Mouse (Mus musculus): ENCODE results near the gene Gm49378. TPM values are rescaled to one million over a fixed set of nuclear protein-coding genes. Genes with fewer than 3 reads are reported as not detected.
A peak's percentile ranks its signal among the peaks of the same experiment; 100 is the strongest.

Gm49378 gene
- polyA plus RNA-seq (2016; fragmentation: Nextera tagmentation; extraction: Ambion mirVana) = 0.89 and 1.4 TPM in 2 replicates

GRCm38 (mm10) chr14:55637795-55638194 is at the start of gene Gm49378:
Gene Gm49378 (minus strand): TSS chr14:55637895.
- 96% methylated on average over 9 of the region's 9 CpGs for WGBS
- Histone ChIP-seq H3K27me3 (replicated peaks; ENCODE audit: low read depth, poor library complexity, severe bottlenecking) (no peaks in the 10 kb centered on the region), H3K36me3 (replicated peaks) (peaks cover 75% of the 10 kb centered on the region), H3K4me1 (peaks cover 26% of the 10 kb centered on the region), H3K4me3 (no peak within 1 kb of the TSS), H3K9me3 (no peaks in the 10 kb centered on the region), H3K27ac (replicated peaks) (no peak within 1 kb of the TSS)
- DNase-seq (ENCODE audit: low spot score) = no peak

GRCm38 (mm10) chr14:55682118-55682493 is 44.4 kb upstream of the Gm49378 start:
- 0 out of 2 replicates have a peak overlapping the region, but pooled peaks have one; percentile 92 for H3K27ac ChIP-seq (replicated peaks)
- WGBS = 19% methylated on average over 3 of the region's 3 CpGs
- H3K36me3 ChIP-seq (replicated peaks) = peaks cover 35% of the 10 kb centered on the region
- H3K27me3 ChIP-seq (replicated peaks; ENCODE audit: low read depth, poor library complexity, severe bottlenecking) = no peaks in the 10 kb centered on the region
- no peaks in the 10 kb centered on the region for H3K9me3 ChIP-seq
- DNase-seq (ENCODE audit: low spot score) = no peak
- H3K4me1 ChIP-seq = peaks cover 17% of the 10 kb centered on the region
- H3K4me3 ChIP-seq = peak overlapping the region; percentile 85

GRCm38 (mm10) chr14:55681160-55682117 is 43.7 kb upstream of the Gm49378 start, which contains the start of gene Tinf2:
Gene Tinf2 (minus strand): TSS chr14:55681820.
- peak within 1 kb of the TSS; percentile 85 for H3K4me3 ChIP-seq
- H3K4me1 ChIP-seq = peaks cover 17% of the 10 kb centered on the region
- peak within 1 kb of the TSS; percentile 92 for H3K27ac ChIP-seq (replicated peaks)
- no peaks in the 10 kb centered on the region for H3K9me3 ChIP-seq
- DNase-seq (ENCODE audit: low spot score) = peak; percentile 97
- H3K27me3 ChIP-seq (replicated peaks; ENCODE audit: low read depth, poor library complexity, severe bottlenecking) = no peaks in the 10 kb centered on the region
- H3K36me3 ChIP-seq (replicated peaks) = peaks cover 42% of the 10 kb centered on the region
- under 1% methylated on average over 66 of the region's 66 CpGs for WGBS

- H3K9me3 ChIP-seq = no peaks in the 10 kb centered on the region
- no peak for DNase-seq (ENCODE audit: low spot score)
- H3K27me3 ChIP-seq (replicated peaks; ENCODE audit: low read depth, poor library complexity, severe bottlenecking) = no peaks in the 10 kb centered on the region
- peaks cover 61% of the 10 kb centered on the region for H3K36me3 ChIP-seq (replicated peaks)
- peaks cover 22% of the 10 kb centered on the region for H3K4me1 ChIP-seq
- no peak overlapping the region for H3K27ac ChIP-seq (replicated peaks)
- no peak overlapping the region for H3K4me3 ChIP-seq
- WGBS = 86% methylated on average over 4 of the region's 4 CpGs
Measured at GRCm38 (mm10) chr14:55677615-55678014, 39.9 kb upstream of the Gm49378 start.

GRCm38 (mm10) chr14:55672741-55673060 is 35.0 kb upstream of the Gm49378 start:
- Histone ChIP-seq H3K4me1 (peaks cover 20% of the 10 kb centered on the region), H3K9me3 (no peaks in the 10 kb centered on the region), H3K27ac (replicated peaks) (peak overlapping the region; percentile 97; the same call in 1 of the 2 replicates), H3K36me3 (replicated peaks) (peaks cover 47% of the 10 kb centered on the region), H3K4me3 (peak overlapping the region; percentile 92), H3K27me3 (replicated peaks; ENCODE audit: low read depth, poor library complexity, severe bottlenecking) (no peaks in the 10 kb centered on the region)
- WGBS = 81% methylated on average over 7 of the region's 7 CpGs
- no peak for DNase-seq (ENCODE audit: low spot score)

- Histone ChIP-seq H3K9me3 (no peaks in the 10 kb centered on the region), H3K4me3 (peak within 1 kb of the TSS; percentile 92), H3K27ac (replicated peaks) (peak within 1 kb of the TSS; percentile 97), H3K27me3 (replicated peaks; ENCODE audit: low read depth, poor library complexity, severe bottlenecking) (no peaks in the 10 kb centered on the region), H3K4me1 (peaks cover 20% of the 10 kb centered on the region), H3K36me3 (replicated peaks) (peaks cover 41% of the 10 kb centered on the region)
- WGBS = 1% methylated on average over 38 of the region's 38 CpGs
- peak; percentile 90 for DNase-seq (ENCODE audit: low spot score)
Measured at GRCm38 (mm10) chr14:55671833-55672740, 34.4 kb upstream of the Gm49378 start, which contains the start of the genes Gmpr2 and Nedd8. Gene Gmpr2 (plus strand): TSS chr14:55671941. Gene Nedd8 (minus strand): TSS chr14:55672124.

GRCm38 (mm10) chr14:55671486-55671832 is 33.8 kb upstream of the Gm49378 start:
- no peak for DNase-seq (ENCODE audit: low spot score)
- Histone ChIP-seq H3K4me3 (peak overlapping the region; percentile 92), H3K36me3 (replicated peaks) (peaks cover 41% of the 10 kb centered on the region), H3K9me3 (no peaks in the 10 kb centered on the region), H3K27me3 (replicated peaks; ENCODE audit: low read depth, poor library complexity, severe bottlenecking) (no peaks in the 10 kb centered on the region), H3K27ac (replicated peaks) (peak overlapping the region; percentile 97), H3K4me1 (peaks cover 20% of the 10 kb centered on the region)
- under 1% methylated on average over 12 of the region's 12 CpGs for WGBS

GRCm38 (mm10) chr14:55660636-55661035 is 22.9 kb upstream of the Gm49378 start:
- 45% methylated on average over 2 of the region's 2 CpGs for WGBS
- Histone ChIP-seq H3K27me3 (replicated peaks; ENCODE audit: low read depth, poor library complexity, severe bottlenecking) (no peaks in the 10 kb centered on the region), H3K27ac (replicated peaks) (peak overlapping the region; percentile 83; the same call in 1 of the 2 replicates), H3K4me1 (peaks cover 12% of the 10 kb centered on the region), H3K4me3 (peak overlapping the region; percentile 83), H3K36me3 (replicated peaks) (peaks cover 59% of the 10 kb centered on the region), H3K9me3 (no peaks in the 10 kb centered on the region)
- no peak for DNase-seq (ENCODE audit: low spot score)

- H3K9me3 ChIP-seq = no peaks in the 10 kb centered on the region
- peaks cover 12% of the 10 kb centered on the region for H3K4me1 ChIP-seq
- DNase-seq (ENCODE audit: low spot score) = peak; percentile 85
- under 1% methylated on average over 39 of the region's 39 CpGs for WGBS
- no peaks in the 10 kb centered on the region for H3K27me3 ChIP-seq (replicated peaks; ENCODE audit: low read depth, poor library complexity, severe bottlenecking)
- peak within 1 kb of the TSS; percentile 83 for H3K27ac ChIP-seq (replicated peaks)
- peak within 1 kb of the TSS; percentile 83 for H3K4me3 ChIP-seq
- H3K36me3 ChIP-seq (replicated peaks) = peaks cover 57% of the 10 kb centered on the region
Measured at GRCm38 (mm10) chr14:55659960-55660573, 22.4 kb upstream of the Gm49378 start, which contains the start of gene Mdp1. Gene Mdp1 (minus strand): TSS chr14:55660508.

GRCm38 (mm10) chr14:55658011-55658410 is 20.3 kb upstream of the Gm49378 start:
- no peak for DNase-seq (ENCODE audit: low spot score)
- H3K4me1 ChIP-seq = peaks cover 12% of the 10 kb centered on the region
- WGBS = 93% methylated on average over 5 of the region's 5 CpGs
- no peak overlapping the region for H3K4me3 ChIP-seq
- H3K9me3 ChIP-seq = no peaks in the 10 kb centered on the region
- no peaks in the 10 kb centered on the region for H3K27me3 ChIP-seq (replicated peaks; ENCODE audit: low read depth, poor library complexity, severe bottlenecking)
- peaks cover 44% of the 10 kb centered on the region for H3K36me3 ChIP-seq (replicated peaks)
- H3K27ac ChIP-seq (replicated peaks) = no peak overlapping the region

- WGBS = 90% methylated on average over 3 of the region's 3 CpGs
- Histone ChIP-seq H3K27me3 (replicated peaks; ENCODE audit: low read depth, poor library complexity, severe bottlenecking) (no peaks in the 10 kb centered on the region), H3K27ac (replicated peaks) (no peak overlapping the region), H3K4me1 (peaks cover 15% of the 10 kb centered on the region), H3K9me3 (no peaks in the 10 kb centered on the region), H3K36me3 (replicated peaks) (peaks cover 33% of the 10 kb centered on the region), H3K4me3 (no peak overlapping the region)
- no peak for DNase-seq (ENCODE audit: low spot score)
Measured at GRCm38 (mm10) chr14:55656935-55657334, 19.2 kb upstream of the Gm49378 start.

GRCm38 (mm10) chr14:55651528-55651927 is 13.8 kb upstream of the Gm49378 start:
- DNase-seq (ENCODE audit: low spot score) = no peak
- peaks cover 18% of the 10 kb centered on the region for H3K36me3 ChIP-seq (replicated peaks)
- H3K4me1 ChIP-seq = peaks cover 3% of the 10 kb centered on the region; the same call in 1 of the 2 replicates
- H3K27me3 ChIP-seq (replicated peaks; ENCODE audit: low read depth, poor library complexity, severe bottlenecking) = no peaks in the 10 kb centered on the region
- H3K27ac ChIP-seq (replicated peaks) = no peak overlapping the region
- H3K9me3 ChIP-seq = no peaks in the 10 kb centered on the region
- H3K4me3 ChIP-seq = no peak overlapping the region
- 87% methylated on average over 7 of the region's 7 CpGs for WGBS

All from embryonic facial prominence, embryonic 10.5 days (tissue).